Mouse (Mus musculus): ENCODE measurements at regions not wholly inside any gene's neighbourhood (a gene's known extent, or its start where the extent isn't known, plus 50 kb on each side); places are given as distances from the start of the nearest gene placed in this dataset.
A peak's percentile ranks its signal among the peaks of the same experiment; 100 is the strongest.

DNA sequence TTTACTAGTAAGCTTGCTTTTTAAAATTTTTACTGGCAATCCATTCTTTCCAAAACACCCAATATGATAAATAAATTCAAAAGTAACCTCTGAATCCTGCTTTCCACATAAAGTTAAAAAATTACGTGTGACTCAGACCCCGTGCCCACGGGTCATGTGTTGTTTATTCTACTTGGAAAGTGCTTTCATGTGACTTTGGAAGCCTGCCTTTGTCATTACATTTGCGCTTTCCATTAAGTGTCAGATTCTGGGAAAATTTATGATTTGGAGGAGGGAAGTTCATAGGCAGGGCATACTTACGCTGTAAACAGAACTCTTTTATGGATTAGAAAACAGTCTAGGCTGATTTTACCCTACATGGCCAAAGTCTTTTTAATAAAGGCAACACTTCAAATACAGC is 466.8 kb upstream of the Adamts5 start:
- peak; percentile 69 for DNase-seq (ENCODE audit: low read depth, low spot score)

DNA sequence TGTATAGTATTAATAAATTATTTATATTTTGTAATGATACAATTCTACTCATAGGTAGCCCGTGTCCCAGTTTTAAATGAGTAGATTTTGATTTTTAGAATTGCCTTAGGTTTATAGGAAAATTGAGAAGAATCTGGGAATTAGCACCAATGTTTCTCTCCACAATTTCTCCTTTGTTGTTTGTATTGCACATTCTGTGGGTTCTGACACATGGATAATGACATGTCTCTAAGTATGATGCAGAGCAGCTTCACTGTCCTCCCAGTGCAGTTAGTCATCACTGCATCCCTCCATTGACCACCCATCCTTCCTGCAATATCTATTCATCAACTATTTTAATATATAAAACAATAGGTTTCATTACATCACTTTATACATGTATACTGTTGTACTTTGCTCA is 464.6 kb upstream of the Adamts5 start:
- no peak for DNase-seq (ENCODE audit: low read depth, low spot score)

DNA sequence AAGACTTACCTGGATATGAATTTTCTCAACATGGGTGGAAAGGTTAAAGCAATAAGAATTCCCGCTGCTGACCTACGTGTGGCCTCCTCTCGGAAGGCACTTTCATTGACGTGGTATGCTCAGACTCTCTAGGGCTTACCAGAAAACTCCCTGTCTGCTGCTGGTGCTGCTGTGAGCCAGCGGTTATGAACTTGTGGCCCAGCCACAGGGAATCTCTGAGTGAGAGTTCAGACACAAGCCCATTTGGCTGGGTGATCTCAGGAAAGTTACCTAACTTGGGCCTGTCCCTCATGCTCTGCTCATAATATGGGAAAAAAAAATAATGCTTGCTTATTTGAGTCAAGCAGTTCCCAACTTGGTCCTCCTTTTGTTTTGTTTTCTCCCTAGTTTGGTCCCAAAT is 459.5 kb upstream of the Adamts5 start:
- DNase-seq (ENCODE audit: low read depth, low spot score): no peak

DNA sequence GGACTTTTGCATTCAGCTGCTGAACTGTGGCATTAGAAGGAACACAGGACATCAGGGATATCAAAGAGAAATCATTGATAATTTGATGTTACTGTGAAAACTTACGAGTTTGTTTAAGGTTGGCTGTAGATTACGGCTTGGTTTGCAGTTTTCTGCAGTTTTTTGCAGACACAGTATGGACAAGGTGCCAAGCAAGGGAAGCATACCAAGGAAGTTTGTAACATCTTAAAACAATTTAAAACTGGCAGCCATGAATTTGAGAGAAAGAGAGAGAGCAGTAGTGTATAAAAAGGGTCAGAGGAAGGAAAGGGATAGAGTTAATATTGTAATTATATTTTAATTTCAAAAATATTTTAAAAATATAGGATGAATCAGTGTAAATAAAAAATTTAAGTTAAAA is 453.4 kb upstream of the Adamts5 start:
- DNase-seq (ENCODE audit: low read depth, low spot score): peak; percentile 74

DNA sequence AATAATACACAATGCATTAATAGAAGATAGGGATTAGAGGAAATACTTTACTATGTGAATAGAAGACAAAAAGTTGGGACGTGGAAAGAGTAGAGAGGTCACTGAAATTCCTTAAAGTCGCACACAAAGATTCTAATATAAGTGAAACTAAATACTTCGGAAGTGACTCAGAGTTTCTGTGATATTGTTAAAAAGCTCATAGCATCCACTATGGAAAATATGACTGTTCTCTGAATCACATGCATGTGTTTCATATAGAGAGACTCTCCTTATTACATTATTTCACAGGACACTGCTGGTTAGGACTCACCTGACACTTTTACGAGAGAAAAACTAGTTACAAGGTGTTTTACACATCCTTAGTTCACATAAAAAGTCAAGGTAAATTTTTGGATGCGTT is 446.1 kb upstream of the Adamts5 start:
- peak; percentile 94 for DNase-seq (ENCODE audit: low read depth, low spot score)

DNA sequence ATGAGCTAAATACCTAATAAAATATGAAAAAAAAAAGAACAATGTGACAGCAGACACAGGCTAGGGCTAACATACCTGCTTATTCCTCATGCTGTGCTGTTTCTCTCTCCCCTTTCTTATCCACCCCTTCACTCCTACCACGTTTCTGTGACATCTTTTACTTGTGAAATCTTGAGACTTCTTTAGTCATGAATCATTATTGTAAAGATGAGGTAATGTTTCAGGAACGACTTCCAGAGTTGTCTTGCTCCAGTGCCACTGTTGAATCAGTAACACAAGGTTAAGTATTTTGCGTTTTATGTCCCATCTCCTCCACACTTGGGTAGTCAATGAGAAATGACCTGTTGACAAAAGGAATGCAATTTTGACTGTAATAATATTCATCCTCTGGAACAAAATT is 445.3 kb upstream of the Adamts5 start:
- peak; percentile 88 for DNase-seq (ENCODE audit: low read depth, low spot score)

DNA sequence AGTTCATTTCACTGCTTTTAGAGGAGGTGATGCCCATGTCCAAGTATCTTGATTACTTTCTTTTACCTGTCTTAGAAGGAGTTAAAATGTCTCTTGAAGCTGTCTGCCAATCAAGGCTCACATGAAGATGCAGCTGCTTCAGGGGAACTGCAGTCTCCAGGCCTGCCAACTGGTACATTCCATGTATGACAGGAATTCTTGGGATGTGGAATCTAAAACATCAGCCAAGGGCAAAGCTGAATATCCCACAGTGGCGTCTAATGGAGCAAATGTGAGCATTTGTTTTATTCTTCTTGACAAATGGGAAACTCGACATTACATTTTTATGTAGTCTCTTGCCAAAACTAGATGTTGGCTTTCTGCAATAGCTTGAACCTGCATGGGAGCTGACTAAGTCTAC is 438.7 kb upstream of the Adamts5 start:
- peak; percentile 78 for DNase-seq (ENCODE audit: low read depth, low spot score)

DNA sequence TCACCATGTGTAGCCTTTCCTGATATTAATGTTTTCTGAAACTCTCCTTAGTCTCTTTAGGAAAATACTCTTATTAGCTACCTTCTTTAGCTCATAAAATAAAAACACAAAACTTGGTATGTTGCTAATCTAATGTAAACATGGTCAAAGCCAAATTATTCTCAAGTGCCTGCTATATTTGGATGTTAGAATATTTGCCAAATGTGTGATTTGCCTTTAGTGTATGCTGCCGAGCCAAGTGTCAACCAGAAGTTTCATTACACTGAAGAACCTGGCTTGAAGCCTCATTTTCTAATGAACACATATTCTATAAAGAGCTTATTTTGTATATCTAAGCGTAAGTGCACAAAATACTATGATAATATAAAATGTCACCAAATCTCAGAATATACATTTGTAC is 423.8 kb upstream of the Adamts5 start:
- no peak for DNase-seq (ENCODE audit: low read depth, low spot score)

DNA sequence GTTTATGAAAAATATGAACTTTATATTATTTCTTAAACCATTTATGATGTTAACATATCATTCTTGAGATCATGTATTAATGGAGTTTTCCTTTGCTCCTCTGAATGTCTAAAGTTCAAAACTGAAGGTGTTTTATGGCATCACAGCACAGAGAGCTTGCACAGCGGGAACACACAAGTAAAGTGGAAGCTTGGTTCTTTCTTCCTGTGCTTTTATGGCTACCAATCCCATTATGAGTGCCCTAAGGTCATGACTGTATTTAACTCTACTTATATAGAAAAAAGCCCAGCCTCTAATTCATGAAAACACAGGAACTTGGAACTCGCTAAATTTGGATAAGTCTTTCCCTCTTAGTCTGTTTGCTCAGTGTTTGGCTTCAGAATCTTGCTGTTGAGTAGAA is 417.3 kb upstream of the Adamts5 start:
- no peak for DNase-seq (ENCODE audit: low read depth, low spot score)

DNA sequence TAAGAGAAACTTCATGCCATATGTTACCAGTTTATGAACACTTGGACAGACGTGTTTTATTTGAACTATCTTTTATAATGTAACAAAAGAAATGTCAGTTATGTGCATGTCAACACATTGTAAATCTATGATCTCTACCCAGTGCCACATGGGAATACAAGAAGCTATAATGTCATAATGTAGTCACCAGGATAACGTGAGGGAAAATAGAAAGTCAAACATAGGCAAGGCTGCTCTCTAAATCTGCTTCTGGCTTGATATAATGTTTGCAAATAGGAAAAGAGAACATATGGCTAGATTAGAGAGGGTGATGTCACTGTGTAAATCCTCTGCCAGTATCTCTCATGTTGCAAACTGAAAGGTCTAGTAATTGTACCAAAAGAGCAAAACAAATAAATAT is 408.1 kb upstream of the Adamts5 start:
- peak; percentile 60 for DNase-seq (ENCODE audit: low read depth, low spot score)

DNA sequence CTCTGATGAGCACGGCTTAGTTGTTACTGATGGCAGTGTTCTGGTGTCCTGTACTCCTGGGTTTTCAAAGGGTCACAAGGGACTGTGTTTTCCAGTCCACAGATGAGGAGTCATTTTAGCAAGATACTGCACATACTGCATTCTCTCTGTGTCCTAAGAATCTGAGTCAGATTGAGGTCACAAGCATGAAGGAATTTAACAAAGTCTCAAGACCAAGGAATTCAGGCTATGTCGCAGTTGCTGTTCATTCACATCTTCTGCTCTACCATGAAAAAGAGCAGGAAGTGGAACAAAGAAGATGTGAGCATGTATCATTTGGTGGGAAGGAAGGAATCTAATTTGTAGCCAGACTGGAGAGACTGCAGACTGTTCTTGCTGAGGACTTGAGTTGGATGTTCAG is 402.2 kb upstream of the Adamts5 start:
- peak; percentile 80 for DNase-seq (ENCODE audit: low read depth, low spot score)

DNA sequence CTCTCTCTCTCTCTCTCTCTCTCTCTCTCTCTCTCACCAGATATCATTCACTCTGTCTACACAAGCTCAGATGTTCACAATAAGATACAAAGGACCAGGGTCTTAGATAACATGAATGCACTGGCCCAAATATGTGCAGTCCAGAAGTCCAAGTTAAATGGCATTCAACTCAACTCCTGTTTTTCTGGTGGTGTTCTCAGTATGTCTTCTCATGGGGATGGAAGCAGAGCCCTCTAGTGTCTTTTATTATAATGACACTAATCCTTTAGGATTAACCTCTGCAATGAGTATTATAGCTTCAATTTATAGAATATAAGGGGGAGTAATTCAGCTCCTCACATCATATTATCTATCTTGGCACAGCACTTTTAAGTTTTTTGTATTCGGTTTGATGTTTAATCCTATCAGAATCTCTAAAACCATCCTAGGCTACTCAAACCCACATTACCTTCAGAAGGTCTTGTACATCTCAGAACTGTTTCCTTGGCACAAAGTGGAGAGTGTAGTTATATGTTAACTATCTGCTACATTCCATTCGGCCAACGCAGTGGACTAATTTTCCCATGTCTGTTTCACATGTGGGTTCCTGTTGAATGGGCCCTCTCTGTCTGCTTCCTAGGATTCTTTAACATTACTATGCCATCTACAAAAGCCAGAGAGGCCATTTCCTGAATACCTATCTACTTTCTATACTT is 401.0 kb upstream of the Adamts5 start:
- peak; percentile 83 for DNase-seq (ENCODE audit: low read depth, low spot score)

DNA sequence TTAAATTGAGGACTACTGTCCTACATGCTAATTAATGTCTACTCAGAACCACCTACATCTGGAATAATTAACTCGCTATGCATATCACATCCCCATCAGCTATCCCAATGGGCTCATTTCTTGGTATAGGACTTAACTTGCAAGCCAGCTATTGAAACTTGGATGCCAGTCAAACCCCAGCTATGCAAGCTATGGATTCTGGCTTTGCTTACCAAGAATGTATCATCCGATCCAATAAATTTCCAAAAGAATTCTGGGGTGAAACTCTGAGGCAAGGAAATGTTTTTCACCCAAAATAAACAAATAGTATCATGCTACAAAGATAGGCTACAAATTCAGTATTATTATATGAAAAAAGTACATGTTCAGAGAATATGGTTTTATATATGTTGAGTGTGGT is 392.8 kb upstream of the Adamts5 start:
- DNase-seq (ENCODE audit: low read depth, low spot score): peak; percentile 90

DNA sequence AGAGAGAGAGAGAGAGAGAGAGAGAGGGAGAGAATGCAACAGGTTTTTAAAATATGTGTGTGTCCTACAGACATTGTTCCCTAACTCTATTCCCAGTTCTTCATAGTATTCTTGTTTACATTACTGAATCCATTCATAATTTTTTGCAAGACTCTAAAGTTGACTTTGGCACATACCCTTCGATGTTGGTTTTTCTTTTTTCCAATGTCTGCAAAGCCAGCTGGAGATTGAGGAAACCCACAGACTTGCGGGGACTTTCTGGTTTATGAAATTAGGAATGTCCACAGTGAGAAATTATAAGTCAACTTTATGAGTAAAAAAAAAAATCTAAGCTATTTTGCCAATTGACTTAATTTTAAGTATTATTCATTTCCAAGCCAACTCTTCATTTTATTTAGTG is 379.7 kb upstream of the Adamts5 start:
- peak; percentile 51 for DNase-seq (ENCODE audit: low read depth, low spot score)

DNA sequence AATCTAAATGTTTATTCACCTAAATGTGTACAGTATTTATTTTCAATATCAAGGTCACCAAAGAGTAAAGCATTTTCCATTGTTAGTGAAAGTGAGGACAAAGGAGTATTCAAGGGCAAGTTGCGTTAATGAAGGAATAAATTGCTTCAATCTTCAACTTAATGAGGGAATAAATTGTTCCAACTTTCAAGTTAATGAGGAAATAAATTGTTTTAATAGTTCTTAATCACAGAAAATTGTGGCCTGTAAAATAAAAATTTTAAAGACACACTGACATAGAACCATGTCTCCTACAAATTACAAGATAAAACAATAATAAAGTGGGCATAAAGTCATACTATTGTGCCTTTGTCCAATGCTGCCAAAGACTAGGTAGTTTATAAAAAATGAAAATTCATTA is 375.4 kb upstream of the Adamts5 start:
- no peak for DNase-seq (ENCODE audit: low read depth, low spot score)

DNA sequence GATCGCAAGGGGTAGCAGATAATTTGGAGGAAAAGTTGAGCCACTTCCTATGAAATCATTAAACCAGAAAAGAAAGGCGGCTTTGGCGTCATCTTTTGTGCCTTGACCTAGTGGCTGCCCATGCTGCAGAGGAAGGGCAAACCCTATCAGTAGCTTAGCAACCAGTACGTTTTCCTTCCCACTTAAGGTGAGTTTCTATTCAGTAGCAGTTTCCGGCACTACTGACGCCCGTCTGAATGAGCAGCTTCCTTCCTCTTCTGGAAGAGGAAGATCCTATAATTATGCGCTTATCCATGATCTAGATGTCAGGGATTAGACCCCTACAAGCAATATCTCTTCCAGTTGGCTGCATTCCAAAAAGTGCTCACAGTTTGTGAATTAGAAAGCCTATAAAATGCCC is 360.0 kb upstream of the Adamts5 start:
- DNase-seq (ENCODE audit: low read depth, low spot score): no peak

DNA sequence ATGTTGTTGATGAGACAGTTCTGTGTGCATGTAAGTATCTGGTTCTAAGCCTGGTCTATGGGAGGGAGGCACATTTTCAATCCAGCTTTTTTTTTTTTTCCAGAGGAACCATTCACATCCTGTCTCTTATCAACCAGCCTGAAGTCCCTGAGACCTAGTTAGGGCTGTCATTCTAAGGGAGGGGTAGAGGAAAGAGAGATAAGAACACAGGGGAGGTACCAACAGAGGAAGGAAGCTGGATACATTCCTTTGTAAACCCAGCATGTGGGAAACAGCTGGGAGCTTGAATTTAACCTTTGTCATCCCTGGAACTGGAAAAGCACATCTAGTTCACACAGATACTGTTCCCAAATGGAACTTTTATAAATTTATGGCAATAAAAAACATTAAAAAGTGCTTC is 351.0 kb upstream of the Adamts5 start:
- peak; percentile 49 for DNase-seq (ENCODE audit: low read depth, low spot score)

DNA sequence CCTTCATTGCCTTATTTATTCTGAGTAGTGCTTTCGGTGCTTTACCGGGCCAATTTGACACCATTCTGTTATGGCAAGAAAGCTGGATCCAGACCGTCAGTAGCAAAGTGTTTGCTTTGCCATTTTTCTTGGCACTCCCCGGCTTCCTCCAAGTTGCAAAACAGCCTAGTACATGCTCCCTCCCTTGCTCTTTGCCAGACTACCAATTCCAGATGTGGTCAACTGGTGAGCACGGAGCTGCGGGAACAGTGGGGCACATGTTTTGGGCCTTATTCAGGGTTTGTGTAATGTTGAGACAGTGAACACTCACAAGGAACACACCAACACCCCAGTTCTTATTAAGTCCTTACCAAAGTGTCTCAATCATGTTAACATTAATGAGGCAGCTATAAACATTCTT is 348.4 kb upstream of the Adamts5 start:
- peak; percentile 38 for DNase-seq (ENCODE audit: low read depth, low spot score)

DNA sequence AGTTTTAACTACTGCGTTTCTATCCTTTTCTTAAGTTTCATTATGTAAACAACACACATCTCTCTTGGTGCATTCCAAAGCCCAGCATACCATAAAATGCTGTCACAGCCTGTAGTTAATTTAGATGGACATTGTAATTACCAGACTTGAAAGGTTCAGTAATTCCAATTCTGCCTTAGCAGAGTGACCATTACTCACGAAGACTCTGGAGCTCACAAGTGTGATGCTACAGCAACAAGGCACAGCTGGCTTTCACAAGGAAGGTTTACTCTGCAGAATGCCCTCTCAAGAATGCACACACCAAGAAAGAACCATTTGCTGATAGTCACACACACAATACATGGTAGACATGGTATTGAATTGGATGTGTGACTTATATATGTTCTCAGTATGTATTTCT is 342.6 kb upstream of the Adamts5 start:
- DNase-seq (ENCODE audit: low read depth, low spot score): peak; percentile 51

DNA sequence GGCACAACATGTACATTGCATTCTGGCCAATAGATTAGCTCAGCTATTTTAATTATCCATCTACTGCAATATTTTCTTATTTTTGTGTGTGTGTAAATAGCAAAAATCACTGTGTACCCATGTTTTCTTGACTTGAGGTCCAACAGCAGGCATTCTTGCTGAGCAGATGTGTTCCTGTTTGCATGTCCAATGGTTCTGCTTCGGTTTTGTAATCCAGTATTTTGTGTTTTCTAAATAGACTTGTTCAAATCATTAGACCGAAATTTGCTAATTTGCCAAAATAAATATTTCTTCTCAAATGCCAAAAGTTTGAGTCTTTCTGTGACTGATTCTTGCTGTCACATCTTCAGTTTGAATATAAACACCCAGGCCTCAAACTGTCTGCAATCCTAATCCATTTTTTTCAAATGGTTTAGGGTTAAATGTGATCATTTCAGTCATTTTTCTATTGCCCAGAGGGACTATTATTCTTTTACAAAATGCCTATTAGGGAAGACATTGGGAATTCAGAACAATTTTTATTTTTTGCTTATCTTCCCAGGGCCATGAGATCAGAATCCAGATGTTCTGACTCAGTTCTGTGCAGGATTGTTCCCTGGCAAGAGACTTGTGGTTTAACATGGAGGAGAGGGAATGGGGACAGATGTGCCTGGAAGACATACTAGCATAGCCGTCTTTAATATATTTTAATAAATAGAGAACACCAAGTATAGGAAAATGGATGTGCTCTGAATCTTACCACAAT is 341.3 kb upstream of the Adamts5 start:
- DNase-seq (ENCODE audit: low read depth, low spot score): peak; percentile 97

DNA sequence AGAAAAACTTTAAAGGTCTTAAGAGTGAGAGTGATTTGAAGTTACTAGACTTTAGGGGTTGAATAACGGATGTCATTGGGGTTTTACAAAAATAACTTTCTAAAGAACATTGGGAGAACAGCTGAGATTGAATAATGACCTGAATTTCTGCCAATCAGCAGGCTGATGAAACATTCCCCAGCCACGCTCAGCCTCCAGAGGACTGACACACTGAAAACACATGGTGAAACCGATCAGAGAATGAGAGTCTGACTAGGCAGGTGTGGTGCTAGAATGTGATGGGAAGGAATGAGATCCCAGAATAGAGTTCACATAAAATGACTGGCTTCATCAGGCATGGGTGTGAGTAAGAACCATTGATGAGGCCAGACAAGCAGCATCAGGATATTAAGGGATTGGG is 321.4 kb upstream of the Adamts5 start:
- peak; percentile 90 for DNase-seq (ENCODE audit: low read depth, low spot score)

DNA sequence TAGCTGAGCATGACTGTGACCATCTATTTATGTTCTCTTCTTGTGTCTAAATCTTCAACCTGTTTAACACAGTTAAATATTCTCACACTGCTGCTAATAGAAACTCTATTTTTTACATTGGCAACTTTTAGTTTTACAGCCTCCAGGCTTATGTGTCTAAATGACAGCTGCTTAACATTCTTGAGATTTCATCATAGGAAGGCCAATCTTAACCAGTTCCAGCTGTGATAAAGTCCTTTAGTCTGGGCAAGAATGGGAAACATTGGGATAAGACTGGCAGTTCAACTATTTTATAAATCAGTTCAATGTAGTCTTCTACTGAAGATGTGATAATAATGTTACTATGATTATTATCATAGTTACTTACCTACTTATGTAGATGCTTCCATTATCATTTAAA is 308.9 kb upstream of the Adamts5 start:
- DNase-seq (ENCODE audit: low read depth, low spot score): peak; percentile 90

DNA sequence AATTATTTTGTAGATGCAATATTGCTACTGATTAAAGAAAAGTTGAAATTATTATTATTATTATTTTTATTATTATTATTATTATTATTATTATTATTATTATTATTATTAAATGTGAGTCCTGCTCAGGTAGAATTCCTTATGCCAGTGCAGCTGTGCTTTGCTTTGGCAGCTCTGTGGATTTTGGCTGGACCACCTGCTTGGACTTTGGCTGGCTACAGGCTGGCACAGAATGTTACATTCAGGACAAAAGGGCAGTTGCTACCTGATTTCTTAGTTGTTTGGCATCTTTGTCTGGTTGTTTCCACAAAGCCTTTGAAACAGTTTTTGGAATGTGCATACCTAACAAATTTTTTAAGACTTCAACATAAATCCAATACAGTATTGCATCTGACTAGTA is 307.7 kb upstream of the Adamts5 start:
- no peak for DNase-seq (ENCODE audit: low read depth, low spot score)

All from 3T3-L1 (cell line).